Mouse (Mus musculus): Measurements from ENCODE around the gene Sobp. TPM values are rescaled to one million over a fixed set of nuclear protein-coding genes. Genes with fewer than 3 reads are reported as not detected.

Gene Sobp
- polyA plus RNA-seq, 1 experiment from 2014 or later, result 9.2 TPM

DNA sequence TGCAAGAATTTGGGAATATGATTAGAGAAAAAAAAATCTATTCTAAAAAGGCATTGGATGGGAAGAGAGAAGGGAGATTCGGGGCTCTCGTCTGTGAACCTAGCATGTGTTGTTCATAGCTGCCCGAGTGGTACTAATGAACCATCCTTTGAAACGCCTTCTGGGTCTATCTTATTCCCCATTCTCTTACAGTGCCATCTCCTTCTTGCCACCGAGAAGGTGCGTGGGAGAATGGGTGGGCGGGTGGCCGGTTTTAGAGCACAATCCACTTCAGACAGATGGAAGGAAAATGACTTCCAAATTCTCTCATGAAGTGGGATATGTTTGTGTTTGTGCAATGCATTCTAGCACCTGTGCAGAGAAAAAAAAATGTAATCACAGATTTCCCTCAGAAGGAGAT lies 67.7 kb downstream of the Sobp start:
- Histone ChIP-seq H3K9ac (replicated peaks) (no peak overlapping the region), H3K27ac (replicated peaks) (peak overlapping the region; percentile 56; the same call in 1 of the 2 replicates), H3K27me3 (no peaks in the 10 kb centered on the region), H3K9me3 (no peaks in the 10 kb centered on the region), H3K36me3 (no peaks in the 10 kb centered on the region), H3K4me3 (no peak overlapping the region), H3K4me2 (replicated peaks) (no peak overlapping the region), H3K4me1 (peaks cover 39% of the 10 kb centered on the region)
- no peak for ATAC-seq (ENCODE audit: low FRiP score, low read depth)
- whole genome bisulfite sequencing, result 58% methylated on average over 8 of the region's 8 CpGs

DNA sequence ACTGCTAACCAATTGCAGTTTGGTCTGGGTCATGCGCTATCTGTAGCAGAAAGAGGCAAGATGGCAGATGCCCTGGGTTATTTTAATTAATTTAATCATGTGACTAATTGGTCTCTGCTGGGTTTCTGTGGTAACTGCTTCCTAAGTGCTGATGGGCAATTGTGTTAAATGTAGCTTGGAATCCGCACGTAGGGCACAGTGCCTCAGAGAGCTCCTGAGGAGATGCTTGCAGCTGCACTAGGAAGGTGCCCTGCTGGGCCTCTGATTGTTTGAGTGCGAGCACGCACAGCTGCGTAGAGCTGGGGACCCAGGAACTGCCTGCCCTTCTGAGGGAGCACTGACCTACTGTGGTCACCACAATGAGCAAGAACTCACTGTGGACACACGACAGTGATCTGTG lies 68.1 kb downstream of the Sobp start:
- no peak overlapping the region for H3K4me2 ChIP-seq (replicated peaks)
- ATAC-seq (ENCODE audit: low FRiP score, low read depth), result peak; percentile 65; the same call in 1 of the 2 replicates
- H3K27me3 ChIP-seq, result no peaks in the 10 kb centered on the region
- H3K4me1 ChIP-seq, result peaks cover 38% of the 10 kb centered on the region
- no peaks in the 10 kb centered on the region for H3K9me3 ChIP-seq
- H3K4me3 ChIP-seq, result no peak overlapping the region
- H3K27ac ChIP-seq (replicated peaks), result peak overlapping the region; percentile 56; the same call in 1 of the 2 replicates
- WGBS, result 21% methylated on average over 7 of the region's 7 CpGs
- no peak overlapping the region for H3K9ac ChIP-seq (replicated peaks)
- no peaks in the 10 kb centered on the region for H3K36me3 ChIP-seq

DNA sequence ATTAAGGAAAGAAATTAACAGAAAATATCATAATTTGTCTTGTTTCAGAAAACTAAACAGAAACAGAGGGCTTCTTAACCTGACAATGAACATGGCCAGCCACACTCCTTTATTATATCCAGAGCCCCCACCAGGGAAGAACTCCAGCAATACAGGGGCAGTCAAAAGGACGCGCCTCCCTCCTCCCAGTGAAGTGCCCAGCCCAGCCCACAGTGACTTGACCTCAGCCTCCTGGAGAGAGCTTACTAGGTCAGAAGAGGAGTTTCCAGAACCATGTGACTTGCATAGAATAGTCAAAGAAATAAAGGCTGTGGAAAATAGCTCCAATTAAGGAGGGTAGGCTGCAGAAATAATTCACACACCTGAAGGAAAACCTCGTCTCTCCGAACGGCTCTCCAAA lies 73.8 kb downstream of the Sobp start:
- Histone ChIP-seq H3K27ac (replicated peaks) (0 out of 2 replicates have a peak overlapping the region, but pooled peaks have one; percentile 22), H3K4me1 (peaks cover 56% of the 10 kb centered on the region), H3K27me3 (no peaks in the 10 kb centered on the region), H3K9ac (replicated peaks) (no peak overlapping the region), H3K36me3 (no peaks in the 10 kb centered on the region), H3K4me3 (no peak overlapping the region), H3K9me3 (no peaks in the 10 kb centered on the region), H3K4me2 (replicated peaks) (no peak overlapping the region)
- 0 out of 2 replicates have a peak, but pooled peaks have one; percentile 31 for ATAC-seq (ENCODE audit: low FRiP score, low read depth)
- 40% methylated on average over 5 of the region's 5 CpGs for WGBS

DNA sequence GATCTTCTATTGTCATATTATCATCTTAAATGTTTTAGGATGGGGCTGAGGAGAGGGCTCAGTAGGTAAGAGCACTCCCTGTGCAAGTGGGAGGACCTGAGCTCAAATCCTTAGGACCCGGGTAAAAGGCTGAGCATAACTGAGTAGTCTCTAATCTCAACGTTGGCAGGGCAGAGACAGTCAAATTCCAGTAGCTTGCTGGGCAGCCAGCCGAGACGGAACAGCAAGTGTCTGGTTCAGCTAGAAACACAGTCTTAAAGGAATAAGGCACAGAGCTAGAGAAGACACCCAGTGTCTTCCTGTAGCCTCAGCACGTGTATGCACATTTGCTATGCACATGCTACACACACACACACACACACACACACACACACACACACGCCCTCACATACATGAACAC lies 75.1 kb downstream of the Sobp start:
- H3K27ac ChIP-seq (replicated peaks), result no peak overlapping the region
- no peak for ATAC-seq (ENCODE audit: low FRiP score, low read depth)
- no peak overlapping the region for H3K4me3 ChIP-seq
- H3K9me3 ChIP-seq, result no peaks in the 10 kb centered on the region
- no peak overlapping the region for H3K9ac ChIP-seq (replicated peaks)
- no peaks in the 10 kb centered on the region for H3K36me3 ChIP-seq
- 53% methylated on average over 6 of the region's 6 CpGs for WGBS
- no peaks in the 10 kb centered on the region for H3K27me3 ChIP-seq
- peaks cover 65% of the 10 kb centered on the region for H3K4me1 ChIP-seq
- H3K4me2 ChIP-seq (replicated peaks), result no peak overlapping the region

DNA sequence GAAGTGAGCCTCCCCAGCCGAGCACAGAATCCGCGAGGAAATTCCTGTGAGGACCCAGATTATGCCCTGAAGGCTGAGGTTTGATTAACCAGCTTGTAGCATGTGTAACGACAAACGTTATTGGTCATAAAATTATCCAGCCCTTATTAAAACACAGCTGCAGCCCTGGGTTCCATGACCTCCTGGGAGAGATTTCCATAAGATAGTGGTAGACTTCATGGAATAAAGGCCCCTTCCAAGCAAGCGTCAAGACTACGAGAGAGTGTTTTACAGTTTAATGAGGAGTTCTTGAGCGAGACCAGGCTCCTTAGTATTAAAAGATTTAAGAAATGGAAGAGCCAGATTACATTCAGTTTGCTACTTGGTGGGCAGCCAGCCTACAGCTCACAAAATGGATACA lies 76.6 kb downstream of the Sobp start:
- peaks cover 54% of the 10 kb centered on the region for H3K4me1 ChIP-seq

DNA sequence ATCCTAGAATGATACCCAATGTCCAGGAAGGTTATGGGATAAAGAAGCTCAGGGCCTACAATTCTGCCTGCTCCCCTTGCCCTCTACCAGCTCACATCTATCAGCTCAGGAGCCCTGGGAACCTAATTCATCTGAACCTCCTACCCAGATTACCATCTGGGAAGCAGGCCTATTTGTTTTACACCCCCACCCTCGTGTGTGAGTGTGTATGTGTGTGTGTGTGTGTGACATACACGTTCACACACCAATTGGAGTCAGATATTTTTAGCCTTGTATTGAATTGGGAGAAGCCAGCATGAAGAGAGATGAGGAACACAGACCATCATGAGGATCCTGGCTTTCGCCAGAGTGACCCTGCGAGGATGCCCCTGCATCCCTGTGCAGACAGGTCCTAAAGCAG lies 77.7 kb downstream of the Sobp start:
- Histone ChIP-seq H3K9me3 (no peaks in the 10 kb centered on the region), H3K4me1 (peaks cover 51% of the 10 kb centered on the region), H3K27me3 (no peaks in the 10 kb centered on the region), H3K4me2 (replicated peaks) (no peak overlapping the region), H3K4me3 (no peak overlapping the region), H3K27ac (replicated peaks) (no peak overlapping the region), H3K9ac (replicated peaks) (no peak overlapping the region), H3K36me3 (no peaks in the 10 kb centered on the region)
- 83% methylated on average over 4 of the region's 4 CpGs for WGBS
- no peak for ATAC-seq (ENCODE audit: low FRiP score, low read depth)

More for the DNA sequence above, 76.6 kb downstream of the Sobp start:
- H3K9me3 ChIP-seq, result no peaks in the 10 kb centered on the region
- no peak overlapping the region for H3K4me2 ChIP-seq (replicated peaks)
- no peak overlapping the region for H3K4me3 ChIP-seq
- WGBS, result 43% methylated on average over 8 of the region's 8 CpGs
- no peaks in the 10 kb centered on the region for H3K27me3 ChIP-seq
- no peak for ATAC-seq (ENCODE audit: low FRiP score, low read depth)
- peak overlapping the region; percentile 11 for H3K27ac ChIP-seq (replicated peaks)
- H3K9ac ChIP-seq (replicated peaks), result no peak overlapping the region
- H3K36me3 ChIP-seq, result no peaks in the 10 kb centered on the region

DNA sequence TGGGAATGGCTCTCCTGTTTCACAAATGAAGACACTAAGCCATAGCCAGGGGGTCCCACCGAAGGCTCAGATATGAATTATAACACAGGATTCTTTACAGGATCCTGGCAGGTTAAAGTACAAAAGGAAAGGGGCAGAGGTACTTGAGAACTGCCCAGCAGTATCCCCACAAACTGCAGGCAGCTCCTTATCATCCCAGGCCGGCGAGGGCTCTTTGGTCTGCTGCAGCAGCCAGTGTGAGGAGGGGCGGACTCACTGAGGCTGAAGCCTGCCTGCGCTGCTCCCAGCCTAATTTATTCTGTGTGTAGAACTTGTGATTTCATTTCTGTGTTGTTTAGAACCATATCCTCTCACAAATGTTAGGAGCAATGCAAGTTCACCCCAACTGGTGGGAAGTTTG lies 79.8 kb downstream of the Sobp start:
- Histone ChIP-seq H3K4me1 (peaks cover 35% of the 10 kb centered on the region), H3K36me3 (no peaks in the 10 kb centered on the region), H3K4me2 (replicated peaks) (no peak overlapping the region), H3K9ac (replicated peaks) (no peak overlapping the region), H3K9me3 (no peaks in the 10 kb centered on the region), H3K4me3 (no peak overlapping the region), H3K27me3 (no peaks in the 10 kb centered on the region), H3K27ac (replicated peaks) (0 out of 2 replicates have a peak overlapping the region, but pooled peaks have one; percentile 30)
- WGBS, result 9% methylated on average over 5 of the region's 5 CpGs
- no peak for ATAC-seq (ENCODE audit: low FRiP score, low read depth)

DNA sequence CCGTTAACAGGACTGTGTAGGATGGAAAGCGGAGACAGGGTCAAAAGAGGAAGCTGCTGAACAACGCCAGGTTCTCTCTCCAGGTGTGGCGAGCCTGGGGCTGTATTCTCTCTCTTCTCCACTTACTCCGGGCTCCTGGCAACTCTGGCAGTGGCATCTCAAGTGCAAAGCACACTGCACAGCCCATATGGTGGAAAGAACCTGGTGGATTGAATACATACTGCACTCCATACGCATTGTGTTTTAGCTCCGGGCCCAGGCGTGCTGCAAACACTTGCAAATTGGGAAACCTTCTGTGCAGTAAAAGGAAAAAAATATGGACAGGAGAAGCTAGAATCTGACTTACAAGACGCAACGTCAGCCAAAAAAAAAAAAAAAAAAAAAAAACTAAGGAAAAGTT lies 80.9 kb downstream of the Sobp start:
- 84% methylated on average over 10 of the region's 10 CpGs for WGBS
- H3K4me1 ChIP-seq, result peaks cover 34% of the 10 kb centered on the region
- no peaks in the 10 kb centered on the region for H3K9me3 ChIP-seq
- H3K27ac ChIP-seq (replicated peaks), result no peak overlapping the region
- H3K27me3 ChIP-seq, result no peaks in the 10 kb centered on the region
- H3K36me3 ChIP-seq, result peaks cover 4% of the 10 kb centered on the region; the same call in 1 of the 2 replicates
- no peak overlapping the region for H3K9ac ChIP-seq (replicated peaks)
- ATAC-seq (ENCODE audit: low FRiP score, low read depth), result no peak
- H3K4me3 ChIP-seq, result no peak overlapping the region
- H3K4me2 ChIP-seq (replicated peaks), result no peak overlapping the region

DNA sequence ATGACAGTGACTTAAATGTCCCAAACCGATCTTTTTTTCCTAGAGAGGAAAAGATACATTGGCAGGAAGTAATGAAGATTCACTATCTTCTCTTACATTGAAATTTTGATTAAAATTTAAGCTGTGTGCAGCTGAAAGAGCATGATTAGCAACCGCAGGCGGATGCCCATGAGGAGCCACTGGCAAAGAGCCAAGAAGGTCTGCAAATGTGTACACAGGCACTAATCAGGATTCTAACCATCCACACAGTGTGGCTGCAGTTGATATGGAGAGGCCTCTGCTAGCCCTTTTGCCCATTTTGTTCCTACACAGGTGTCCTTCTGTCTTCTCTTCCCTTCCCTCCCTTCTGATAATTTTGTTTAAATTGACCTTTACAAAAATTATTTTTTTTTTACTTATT lies 84.3 kb downstream of the Sobp start:
- no peak overlapping the region for H3K4me2 ChIP-seq (replicated peaks)
- H3K4me3 ChIP-seq, result no peak overlapping the region
- H3K27me3 ChIP-seq, result no peaks in the 10 kb centered on the region
- no peak overlapping the region for H3K27ac ChIP-seq (replicated peaks)
- H3K9ac ChIP-seq (replicated peaks), result no peak overlapping the region
- H3K36me3 ChIP-seq, result peaks cover 4% of the 10 kb centered on the region; the same call in 1 of the 2 replicates
- peaks cover 14% of the 10 kb centered on the region for H3K4me1 ChIP-seq
- no peak for ATAC-seq (ENCODE audit: low FRiP score, low read depth)
- no peaks in the 10 kb centered on the region for H3K9me3 ChIP-seq
- WGBS, result 82% methylated on average over 3 of the region's 3 CpGs

DNA sequence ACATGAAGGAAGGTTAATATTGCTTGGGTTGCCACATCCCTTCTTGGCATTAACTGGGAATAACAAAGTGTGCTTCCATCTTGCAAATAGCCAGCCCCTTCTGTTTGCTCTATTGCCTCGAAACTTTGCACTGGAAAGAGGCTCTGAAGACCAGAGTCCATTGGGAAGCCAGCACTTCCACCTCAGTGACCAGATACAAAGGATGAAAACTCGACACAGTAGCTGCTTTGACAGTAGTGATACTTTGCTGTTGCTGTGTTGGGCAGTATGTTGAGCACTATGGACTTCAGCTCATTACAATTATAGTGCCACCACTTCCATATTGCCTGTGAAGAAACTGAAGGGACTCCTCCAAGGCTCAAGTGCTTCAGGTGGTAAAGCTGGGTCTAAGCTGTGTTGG lies 86.9 kb downstream of the Sobp start:
- Histone ChIP-seq H3K4me2 (replicated peaks) (no peak overlapping the region), H3K36me3 (peaks cover 4% of the 10 kb centered on the region; the same call in 1 of the 2 replicates), H3K27me3 (no peaks in the 10 kb centered on the region), H3K27ac (replicated peaks) (no peak overlapping the region), H3K4me3 (no peak overlapping the region), H3K9me3 (no peaks in the 10 kb centered on the region), H3K9ac (replicated peaks) (no peak overlapping the region), H3K4me1 (peaks cover 26% of the 10 kb centered on the region)
- WGBS, result 48% methylated on average over 2 of the region's 2 CpGs
- ATAC-seq (ENCODE audit: low FRiP score, low read depth), result no peak

DNA sequence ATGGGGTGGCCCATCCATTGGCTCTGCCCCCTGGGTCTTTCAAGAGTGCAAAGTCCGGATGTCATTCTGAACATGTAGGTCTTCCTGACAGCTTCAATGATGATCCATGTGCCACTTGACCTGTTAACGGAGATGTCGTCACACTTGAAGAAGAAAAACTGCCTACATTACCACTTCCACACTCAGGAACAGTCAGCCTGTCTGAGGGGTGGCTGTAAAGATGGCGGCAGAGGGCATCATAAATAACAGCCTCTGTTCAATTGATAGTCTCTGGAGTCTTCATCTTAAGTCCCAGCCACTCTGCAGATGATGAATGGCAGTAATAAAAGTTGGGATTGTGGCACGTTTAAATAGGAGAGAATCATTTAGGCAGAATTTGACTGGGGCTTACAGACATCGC lies 87.4 kb downstream of the Sobp start:
- Histone ChIP-seq H3K4me3 (no peak overlapping the region), H3K4me2 (replicated peaks) (no peak overlapping the region), H3K27me3 (no peaks in the 10 kb centered on the region), H3K36me3 (peaks cover 4% of the 10 kb centered on the region; the same call in 1 of the 2 replicates), H3K9me3 (no peaks in the 10 kb centered on the region), H3K27ac (replicated peaks) (no peak overlapping the region), H3K9ac (replicated peaks) (no peak overlapping the region), H3K4me1 (peaks cover 28% of the 10 kb centered on the region)
- WGBS, result 86% methylated on average over 6 of the region's 6 CpGs
- ATAC-seq (ENCODE audit: low FRiP score, low read depth), result no peak

DNA sequence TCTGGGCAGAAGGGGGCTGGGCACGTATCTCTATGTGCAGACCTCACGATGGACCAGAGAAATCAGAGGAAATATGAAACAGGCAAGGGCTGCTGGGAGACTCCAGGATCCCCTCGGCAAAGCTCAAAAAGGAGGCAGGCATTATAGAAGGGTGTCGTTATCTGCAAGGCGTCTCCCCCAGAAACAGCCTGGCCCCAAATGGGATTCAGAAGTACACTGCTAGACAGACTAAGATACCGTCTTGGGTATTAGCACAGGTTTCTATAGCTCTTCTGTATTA lies 90.3 kb downstream of the Sobp start:
- H3K9ac ChIP-seq (replicated peaks), result peak overlapping the region; percentile 8; the same call in 1 of the 2 replicates
- 29% methylated on average over 6 of the region's 6 CpGs for WGBS
- no peaks in the 10 kb centered on the region for H3K9me3 ChIP-seq
- peak overlapping the region; percentile 27 for H3K4me2 ChIP-seq (replicated peaks)
- peak; percentile 50; the same call in 1 of the 2 replicates for ATAC-seq (ENCODE audit: low FRiP score, low read depth)
- H3K27ac ChIP-seq (replicated peaks), result peak overlapping the region; percentile 75
- no peaks in the 10 kb centered on the region for H3K27me3 ChIP-seq
- H3K4me1 ChIP-seq, result peaks cover 28% of the 10 kb centered on the region
- no peak overlapping the region for H3K4me3 ChIP-seq
- H3K36me3 ChIP-seq, result peaks cover 4% of the 10 kb centered on the region; the same call in 1 of the 2 replicates
